Mouse (Mus musculus) lung, postnatal 25 days (tissue): ENCODE data around the gene Ikzf3.

Experiments used
- DNase-seq: peaks from one replicate; pipeline ENCODE4 v3.0.0; 2022; ENCODE audit warnings: low spot score

The Ikzf3 gene

DNA sequence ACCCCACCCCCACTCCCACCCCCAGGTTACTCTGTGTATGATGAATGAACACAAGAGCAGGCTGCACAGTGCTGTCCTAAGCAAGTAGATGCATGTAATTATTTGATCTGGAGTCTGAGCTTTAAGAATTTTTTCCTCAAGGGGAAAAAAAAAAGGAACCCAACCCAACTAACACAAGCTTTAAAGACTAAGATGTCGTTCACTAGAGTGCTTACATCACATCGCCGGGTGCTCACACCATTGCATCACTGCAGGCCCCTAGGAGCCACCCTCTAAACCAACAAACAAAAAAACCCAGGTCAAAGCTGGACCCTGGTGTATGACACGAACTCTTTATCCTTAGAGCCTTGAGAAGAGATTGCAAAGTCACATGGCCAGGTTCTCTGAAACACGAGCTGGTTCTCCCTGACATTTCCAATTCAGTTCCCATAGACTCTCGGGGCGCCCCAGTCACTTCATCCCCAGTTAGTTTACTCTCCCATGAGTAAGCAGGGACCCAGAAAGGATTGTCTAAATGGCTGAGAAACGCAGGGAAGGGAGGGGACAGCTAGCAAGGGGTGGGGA, 71.8 kb downstream of the Ikzf3 start:
- no peak for DNase-seq

DNA sequence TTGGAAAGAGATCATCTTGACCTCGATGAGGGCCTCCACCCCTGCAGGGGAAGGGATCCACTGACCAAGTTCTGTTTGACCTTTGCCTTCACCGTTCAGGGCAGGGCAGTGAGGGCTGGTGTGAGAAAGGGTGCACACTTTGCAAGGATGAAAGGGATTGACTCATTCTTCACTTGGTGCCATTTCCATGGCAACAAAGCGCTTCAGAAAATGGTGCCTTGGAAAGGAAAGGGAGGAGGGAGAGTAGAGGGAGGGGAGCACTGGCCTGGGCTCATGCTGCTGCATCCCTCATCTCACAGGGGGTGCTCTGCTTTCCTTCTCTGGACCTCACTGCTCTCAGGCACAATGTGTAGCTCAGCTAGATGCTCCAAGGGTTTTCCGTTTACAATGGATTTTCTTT, 73.1 kb downstream of the Ikzf3 start:
- DNase-seq, result no peak

DNA sequence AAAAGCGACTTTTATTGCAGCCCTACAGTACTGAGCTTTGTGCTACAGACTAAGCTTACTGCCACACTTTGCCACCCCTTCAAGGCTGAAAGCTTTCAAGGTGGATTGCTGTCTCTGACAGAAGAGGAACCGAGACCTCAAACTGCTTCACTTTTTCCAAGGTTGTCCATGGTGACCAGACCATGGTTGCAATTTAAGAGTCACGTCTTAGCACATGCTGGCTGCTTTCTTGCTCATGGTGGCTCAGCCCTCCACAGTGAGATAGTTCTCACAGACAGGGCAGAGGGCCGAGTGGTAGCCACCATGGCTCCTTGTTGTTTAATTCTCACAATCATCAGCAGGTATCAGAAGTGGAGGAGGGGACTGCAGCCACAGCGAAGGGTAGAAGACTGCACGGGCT, 75.0 kb downstream of the Ikzf3 start:
- no peak for DNase-seq

DNA sequence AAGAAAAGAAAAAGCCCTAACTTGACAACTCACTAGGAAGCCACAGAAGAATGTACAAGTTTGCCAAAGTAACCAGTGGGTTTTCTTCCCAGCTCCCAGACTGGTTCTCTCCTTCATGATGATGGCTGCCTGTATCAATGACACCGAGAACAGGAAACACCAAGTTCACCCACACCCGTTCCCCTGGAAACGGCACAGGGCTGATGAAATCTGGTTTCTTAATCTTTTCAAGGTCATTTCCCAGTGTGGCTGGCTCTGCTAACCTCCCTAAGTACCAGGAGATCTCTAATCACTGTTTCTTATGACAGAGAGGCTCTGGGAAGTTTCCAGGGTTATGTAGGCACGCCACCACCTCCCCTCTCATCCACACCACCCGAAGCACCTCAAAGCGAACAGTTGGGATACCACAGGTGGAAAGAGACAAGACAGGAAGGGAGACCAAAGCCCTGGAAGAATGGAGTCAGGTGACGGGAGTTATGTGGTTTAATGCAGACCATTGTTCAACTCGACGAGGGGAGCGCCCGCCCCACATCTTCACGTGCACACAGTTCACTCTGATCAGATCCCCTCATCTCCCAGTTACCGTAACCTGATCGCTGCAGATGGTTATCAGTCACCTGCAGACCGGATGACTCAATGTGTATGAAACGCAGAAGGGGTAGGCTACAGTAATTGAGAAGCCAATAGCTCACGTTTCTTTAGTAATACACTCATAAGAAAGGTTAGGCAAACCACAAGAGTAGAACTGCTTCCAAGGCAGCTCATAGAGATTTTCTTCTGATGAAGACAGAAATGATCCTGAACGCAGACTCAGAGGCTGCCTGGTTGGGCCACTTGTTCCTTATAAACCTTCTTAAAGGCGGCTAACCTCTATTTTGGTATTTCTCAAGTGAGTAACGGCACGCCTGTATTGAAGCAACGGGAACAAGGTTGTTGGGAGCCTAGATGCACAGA, 75.8 kb downstream of the Ikzf3 start:
- no peak for DNase-seq

DNA sequence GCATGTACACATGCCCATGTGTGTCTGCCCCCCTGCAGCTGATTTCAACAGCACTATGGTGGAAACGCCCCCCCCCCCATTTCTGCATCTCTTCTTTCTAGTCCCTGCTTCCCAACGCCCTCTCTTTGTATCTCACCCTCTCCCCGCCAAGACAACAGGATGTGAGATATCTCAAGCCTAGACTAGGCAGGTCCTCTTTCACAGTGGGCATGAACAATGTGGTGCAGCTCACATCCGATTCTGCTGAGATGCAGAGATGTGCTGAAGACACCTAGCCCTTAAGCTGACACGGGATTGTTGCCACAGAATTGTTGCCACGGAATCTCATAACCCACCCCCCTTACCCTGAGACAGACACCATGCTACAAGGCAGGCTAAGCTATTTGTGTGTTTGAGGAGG, 81.3 kb downstream of the Ikzf3 start:
- no peak for DNase-seq

DNA sequence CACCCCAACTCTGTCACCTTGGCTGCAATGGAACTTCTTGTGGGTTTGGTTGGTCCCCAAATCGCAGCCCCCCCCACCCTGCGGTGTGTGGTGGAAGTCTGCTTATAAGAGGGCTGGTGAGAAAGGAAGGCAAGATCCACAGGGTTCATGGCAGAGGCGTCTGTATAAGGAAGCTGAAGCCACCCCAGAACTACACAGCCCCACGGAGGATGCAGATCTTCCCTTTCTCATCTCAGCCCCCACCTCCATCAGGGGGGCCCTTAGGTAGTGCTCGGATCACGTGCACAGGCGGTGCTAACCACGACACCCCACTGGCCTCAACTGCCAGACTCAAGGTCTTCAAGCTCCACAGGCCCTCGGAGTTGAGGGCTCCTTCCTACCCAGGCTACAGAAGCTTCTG, 81.9 kb downstream of the Ikzf3 start:
- no peak for DNase-seq

DNA sequence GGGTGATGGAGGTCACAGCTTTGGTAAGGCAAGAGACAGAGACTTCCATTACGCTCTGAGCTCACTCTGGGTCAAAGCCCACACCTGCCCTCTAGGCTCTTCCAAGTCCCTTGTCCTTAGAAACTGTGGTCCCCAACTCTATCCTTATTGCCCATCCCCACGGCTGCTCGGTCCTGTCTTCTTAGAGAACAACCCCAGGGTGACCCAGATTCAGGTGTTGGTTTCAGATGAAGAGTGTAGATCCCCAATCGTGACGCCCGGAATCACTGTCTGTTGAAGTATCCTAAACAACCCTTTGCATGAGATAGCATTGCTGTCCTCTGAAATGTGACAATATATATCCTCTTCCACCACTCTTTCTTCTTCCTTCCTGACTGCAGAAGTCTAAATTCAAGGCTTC, 83.6 kb downstream of the Ikzf3 start:
- no peak for DNase-seq

DNA sequence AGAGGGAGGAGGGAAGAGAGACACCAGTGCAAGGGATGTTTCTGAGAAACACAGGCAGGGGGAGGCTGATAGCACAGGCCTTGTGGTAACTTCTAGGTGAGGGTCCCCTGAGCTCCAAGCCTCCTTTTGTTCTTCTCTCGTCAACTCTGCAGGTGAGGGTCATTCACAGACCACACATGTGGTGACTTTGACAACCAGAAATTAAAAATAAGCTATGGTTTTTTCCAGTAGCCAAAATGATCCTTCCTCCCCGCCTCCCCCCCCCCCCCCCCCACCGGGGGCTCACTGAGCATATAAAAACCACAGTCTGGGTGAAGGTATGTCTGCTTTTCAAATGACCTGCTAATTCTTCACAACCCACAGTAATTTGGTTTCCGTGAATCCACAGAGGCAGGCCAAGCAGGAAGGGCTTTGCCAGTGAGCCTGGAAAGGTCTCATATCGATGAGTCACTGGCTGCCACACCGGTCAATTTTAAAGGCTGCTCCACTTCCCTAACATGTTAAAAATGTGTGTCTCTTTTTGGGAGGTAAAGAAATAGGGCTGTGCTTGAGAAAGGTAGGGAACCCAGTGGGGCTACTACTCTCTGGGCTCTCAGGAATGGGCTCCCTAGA, 84.6 kb downstream of the Ikzf3 start:
- DNase-seq, result no peak

DNA sequence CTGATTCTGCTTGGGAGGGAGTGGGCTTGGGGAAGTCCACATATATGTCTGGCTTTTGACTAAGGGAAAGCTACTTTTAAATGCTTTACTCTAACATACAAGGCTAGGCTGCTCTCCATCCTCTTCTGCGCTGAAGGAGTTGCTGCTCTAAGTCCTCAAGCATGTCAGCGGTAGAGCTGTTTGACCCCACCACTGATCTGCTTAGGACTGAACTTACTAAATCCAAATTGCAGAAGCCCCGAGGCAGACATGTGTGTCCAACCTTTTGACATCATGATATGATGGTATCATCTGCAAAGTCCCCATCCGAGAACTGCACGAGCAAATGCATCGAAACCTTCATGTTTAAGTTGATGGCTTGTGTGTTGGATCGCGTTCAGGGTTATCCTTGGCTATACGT, 86.0 kb downstream of the Ikzf3 start:
- no peak for DNase-seq

DNA sequence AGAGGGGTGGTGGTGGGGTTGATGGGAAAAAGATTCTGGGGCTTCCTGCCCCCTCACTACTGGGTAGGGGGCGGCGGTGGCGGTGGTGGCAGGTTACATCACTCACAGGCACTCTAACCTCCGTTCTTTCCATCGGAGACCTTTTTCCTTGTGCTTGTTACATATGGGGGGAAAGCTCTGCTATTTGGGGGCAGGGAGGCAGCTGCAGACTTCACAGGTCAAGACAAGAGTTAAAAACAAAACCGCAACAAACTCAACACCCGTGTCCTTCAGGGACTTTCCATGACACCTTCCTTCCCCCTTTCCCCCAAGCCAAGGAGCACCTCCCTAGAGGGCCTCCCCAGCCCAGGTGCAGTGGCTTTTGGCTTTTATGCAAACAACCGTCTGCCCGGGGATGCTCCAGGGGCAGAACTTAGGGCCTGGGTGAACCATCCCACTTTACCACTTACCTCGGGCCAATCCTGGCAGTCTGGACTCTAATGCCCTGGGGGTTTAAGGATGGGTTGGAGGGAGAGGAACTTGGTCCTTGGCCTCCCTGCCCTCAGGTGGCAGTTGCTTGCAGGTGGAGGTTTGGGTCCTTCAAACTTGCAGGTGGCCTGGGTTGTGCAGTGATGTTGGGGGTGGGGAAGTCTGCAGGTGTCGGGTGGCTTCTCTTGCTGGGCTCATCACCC, 86.6 kb downstream of the Ikzf3 start:
- no peak for DNase-seq

DNA sequence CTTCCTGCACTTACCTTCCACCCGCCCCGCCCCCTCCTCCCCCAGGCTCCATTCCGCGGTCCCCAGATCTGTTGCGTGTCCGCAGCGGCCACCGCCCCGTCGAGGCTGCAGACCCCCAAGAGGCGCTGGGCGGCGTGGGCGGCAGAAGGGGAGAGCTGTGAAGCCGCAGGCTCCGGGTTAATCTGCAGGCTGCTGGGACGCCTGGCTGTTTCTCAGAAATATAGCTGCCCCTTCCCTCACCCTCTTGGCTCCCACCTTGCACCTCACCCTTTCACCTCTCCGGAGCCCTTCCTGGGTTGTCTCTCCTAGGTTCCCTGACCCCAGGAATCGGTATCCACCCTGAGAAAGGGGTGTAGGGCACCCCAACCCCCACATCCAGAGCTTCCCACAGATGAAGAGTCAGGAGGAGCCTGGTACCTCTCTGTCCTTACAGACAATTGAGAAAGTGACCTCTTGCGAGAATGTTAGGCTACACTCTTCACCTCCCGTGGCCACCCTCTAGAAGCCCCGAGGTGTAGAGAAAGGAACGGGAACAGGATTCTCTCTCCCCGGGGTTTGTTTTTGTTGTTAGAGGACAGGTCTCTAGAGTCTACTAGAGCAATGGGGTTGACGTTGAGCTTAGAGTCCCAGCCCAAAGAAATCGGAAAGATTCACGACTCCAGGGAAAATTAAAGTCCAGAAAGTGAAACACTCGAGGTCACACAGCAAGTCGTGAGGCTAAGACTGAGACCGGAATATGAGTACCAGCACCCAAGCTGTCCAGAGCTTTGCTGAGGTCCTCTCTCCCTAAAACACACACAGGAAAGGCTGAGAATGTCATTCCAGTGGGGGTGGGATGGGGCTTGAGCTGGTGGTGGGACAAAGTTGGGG, 87.5 kb downstream of the Ikzf3 start:
- no peak for DNase-seq

DNA sequence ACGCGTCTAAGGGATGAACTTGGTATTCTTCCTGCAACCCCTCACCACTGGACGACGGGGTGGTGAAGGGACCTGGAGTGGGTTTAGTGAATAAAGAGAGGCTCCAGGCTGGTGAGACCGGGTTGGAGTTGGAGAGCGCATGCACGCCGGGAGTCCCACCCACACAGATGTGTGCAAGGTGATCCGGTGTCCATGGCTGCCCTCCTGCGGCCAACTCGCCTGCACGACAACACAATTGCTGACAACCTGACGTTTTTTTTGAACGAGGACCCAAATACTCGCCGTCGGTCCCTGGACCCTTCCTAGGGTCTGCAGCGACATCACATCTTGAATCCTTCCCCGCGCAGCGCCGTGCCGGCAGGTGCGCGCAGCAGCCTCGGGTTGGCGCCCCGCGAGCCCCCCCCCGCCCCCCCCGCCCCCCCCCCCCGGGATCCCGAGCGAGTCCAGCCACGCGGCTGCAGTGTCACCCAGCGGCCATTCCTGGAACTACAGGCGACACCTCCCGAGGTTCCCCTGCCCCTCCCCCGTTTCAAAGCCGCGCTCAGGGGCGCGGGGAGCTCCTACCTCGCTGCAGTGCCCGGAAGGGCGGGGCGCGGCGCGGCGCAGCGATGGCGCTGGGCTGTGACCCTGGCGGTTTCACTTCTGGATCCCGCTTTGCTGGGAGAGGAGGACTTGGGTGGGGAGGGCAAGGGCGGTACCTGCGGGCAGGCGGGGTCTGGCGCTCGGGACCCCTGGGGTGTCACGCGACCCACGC, 88.3 kb downstream of the Ikzf3 start:
- peak; percentile 90 for DNase-seq

DNA sequence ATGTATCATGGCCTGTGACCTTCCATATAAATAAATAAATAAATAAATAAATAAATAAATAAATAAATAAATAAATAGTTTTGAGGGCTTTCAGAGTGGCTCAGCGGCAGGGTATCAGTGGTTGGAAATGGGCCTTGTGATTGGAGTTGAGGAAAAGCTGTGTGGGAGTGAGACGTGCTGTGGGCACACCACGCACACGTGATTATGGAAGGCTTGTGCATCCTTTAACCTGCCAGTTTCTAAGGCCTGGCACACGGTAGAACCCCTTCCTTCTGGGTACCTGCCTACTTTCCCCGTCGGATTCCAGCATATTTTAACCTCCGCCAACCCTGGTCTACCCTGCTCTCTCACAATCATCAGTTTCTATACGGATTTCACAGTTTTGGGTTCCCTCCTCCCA, 88.9 kb downstream of the Ikzf3 start:
- no peak for DNase-seq

DNA sequence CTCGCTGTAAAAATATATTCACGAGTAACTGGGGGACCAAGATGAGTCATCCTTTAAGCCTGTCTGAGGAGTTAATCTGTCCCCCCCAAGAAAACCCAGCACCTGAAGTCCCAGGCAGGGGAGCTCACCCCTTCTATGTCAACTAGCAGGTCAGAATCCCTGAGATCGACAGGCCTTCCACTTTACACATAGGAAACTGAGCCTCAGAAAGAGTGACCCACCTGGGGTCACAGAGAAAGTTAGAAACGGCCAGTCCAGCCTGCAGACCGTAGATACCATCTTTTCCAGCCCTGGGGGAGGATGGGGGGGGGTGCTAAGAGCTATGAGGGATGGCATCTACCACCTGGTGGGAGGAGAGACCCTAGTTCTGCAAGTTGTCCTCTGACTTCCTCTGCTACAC, 89.3 kb downstream of the Ikzf3 start:
- no peak for DNase-seq

DNA sequence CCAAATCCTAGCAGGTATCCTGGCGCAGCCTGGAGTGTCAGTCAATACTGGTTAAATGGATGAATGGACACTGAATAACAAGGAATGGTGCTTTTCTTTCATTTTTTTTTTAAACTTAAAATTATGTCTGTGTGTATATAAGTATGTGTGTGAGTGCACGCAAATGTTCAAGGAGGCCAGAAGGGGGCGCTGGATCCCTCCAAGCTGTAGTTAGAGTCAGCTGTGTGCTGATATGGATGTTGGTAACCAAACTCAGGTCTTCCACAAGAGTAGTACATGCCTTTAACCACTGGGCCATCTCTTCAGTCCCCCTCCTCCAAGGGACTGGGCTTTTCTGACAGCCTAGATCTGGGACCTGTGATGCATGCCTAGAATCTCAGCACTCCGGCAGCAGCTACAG, 90.3 kb downstream of the Ikzf3 start:
- DNase-seq, result no peak

DNA sequence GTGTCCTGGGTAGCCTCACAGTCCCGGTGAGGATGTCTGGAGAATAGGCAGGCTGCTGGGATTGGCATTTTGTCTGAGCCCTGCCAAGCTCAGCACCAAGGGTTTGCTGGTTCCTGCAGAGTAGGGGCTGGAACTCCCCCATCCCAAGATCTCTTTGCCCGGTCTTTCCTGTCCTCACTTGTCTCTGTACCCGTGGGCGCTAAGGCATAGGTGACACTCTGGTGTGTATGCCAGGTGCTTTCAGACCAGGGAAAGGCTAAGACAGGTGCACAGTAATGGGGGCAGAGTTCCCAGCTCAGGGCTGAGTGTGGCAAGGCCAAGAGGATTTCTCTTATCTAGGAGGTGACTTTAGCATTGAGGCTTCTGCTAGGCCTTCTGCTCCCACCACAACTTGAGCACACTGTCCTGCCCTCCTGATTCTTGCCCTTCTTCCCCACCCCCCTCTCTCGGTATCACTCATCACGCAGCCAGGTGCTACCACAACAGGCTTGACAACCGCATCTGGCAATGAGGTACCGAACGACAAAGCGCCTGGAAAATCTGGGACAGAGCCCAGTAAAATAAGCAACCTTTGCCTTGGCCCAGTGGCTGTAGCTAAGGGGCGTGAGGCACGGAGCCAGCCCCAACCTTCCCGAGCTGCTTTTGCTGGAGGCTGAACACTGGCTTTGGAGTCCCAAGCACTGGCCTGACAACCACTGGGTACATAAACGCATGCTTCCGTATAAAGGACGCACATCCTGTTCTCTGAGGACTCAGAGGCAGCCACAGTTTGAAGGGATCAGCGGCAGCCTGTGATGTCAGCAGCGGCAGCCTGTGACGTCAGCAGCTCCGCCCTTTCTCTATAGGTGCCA, 95.7 kb downstream of the Ikzf3 start:
- DNase-seq, result no peak

DNA sequence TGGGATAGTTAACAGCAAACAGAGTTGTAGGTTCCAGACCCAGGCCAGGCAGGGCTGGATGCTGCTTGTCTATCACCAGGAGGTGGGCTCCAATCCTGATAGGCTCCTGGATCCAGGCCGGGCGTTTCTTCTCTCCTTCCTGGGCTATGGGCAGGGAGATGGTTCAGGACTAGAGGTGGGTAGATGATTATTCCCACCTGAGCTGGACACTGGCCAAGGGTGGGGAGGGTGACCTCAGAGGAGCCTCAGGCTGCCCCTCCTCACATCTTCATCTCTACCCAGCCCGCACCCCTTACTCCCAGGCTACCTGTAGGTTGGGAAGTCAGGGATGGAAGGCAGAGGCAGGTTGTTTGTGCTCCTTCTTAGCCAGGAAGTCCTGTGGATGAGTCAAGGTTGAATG, 96.4 kb downstream of the Ikzf3 start:
- DNase-seq, result no peak

DNA sequence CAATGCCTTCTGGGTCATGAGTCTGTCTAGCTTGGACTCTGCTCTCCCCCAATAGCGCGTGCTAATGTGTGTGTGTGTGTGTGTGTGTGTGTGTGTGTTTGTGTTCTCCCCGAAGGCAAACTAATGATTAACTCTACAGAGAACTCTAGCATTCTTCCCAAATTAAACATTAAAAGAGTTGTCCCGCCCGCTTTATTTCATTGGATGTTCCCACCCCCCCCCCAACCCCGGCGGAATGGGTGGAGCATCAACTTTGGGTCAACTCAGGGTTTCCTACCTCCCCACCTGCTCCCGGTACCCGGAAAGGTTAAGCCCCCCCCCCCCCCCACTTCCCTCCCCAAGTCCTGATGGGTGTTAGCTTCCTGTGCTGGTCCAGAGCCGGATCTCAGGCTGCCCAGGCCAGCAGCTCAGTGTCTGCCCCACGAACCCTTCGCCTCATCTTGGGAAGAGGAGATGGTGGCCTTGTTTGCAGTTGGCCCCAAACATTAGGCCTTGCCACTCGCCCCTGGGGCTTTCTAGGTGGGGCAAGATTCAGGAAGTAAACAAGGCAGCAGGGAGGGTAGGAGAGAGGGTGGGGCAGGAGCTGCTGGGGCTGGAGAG, 97.5 kb downstream of the Ikzf3 start:
- DNase-seq, result peak; percentile 50

DNA sequence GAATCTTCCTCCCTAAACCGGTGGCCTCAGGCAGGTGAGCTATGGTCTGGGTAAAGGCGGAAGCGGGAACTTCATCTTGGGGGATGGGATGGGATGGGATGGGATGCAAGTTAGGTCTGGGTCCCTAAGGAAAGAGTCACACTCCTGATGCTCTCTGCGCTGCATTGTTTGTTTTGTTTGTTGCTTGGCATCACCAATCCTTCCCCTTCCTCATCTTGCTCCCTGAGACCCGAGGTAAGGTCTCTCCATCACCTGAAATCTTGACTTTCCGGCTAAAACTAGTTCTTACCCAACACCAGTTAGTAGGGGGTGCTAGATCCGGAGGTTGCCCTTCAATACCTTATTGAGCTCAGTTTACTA, 98.4 kb downstream of the Ikzf3 start:
- DNase-seq, result no peak
